Mouse (Mus musculus) hindbrain, embryonic 14.5 days (tissue): ENCODE measurements at regions not wholly inside any gene's neighbourhood (a gene's known extent, or its start where the extent isn't known, plus 50 kb on each side); places are given as distances from the start of the nearest gene placed in this dataset.

Source experiments
- ATAC-seq: fragments of 200-750 bp; cut with Nextera tagmentation; 2 replicates; pipeline ENCODE4 v1.8.0; 2017; ENCODE audit warnings: moderate number of reproducible peaks, mild to moderate bottlenecking, moderate TSS enrichment, moderate library complexity; ENCODE audit not compliant: low FRiP score
- DNase-seq: peaks from one replicate; pipeline ENCODE4 v3.0.0-alpha.2; 2015; ENCODE audit warnings: low spot score
- H3K27ac ChIP-seq: fragments of 300-500 bp; sonication (generic); 2 replicates; pipeline ENCODE4 v1.5.1; 2014; ENCODE audit warnings: mild to moderate bottlenecking, moderate library complexity
- H3K27me3 ChIP-seq: fragments of 300-500 bp; sonication (generic); 2 replicates; pipeline ENCODE4 v1.6.1; 2014; ENCODE audit warnings: mild to moderate bottlenecking, low read length, mixed read lengths; ENCODE audit not compliant: control insufficient read depth, insufficient read depth
- H3K36me3 ChIP-seq: fragments of 300-500 bp; sonication (generic); replicated peaks from 2 replicates; pipeline ENCODE4 v1.6.1; 2014; ENCODE audit not compliant: control insufficient read depth, insufficient read depth
- H3K4me1 ChIP-seq: fragments of 300-500 bp; sonication (generic); replicated peaks from 2 replicates; pipeline ENCODE4 v1.6.1; 2014; ENCODE audit warnings: antibody characterized with exemption, low read length, mixed read lengths; ENCODE audit not compliant: control insufficient read depth, insufficient read depth
- H3K4me2 ChIP-seq: fragments of 300-500 bp; sonication (generic); replicated peaks from 2 replicates; pipeline ENCODE4 v1.6.1; 2014; ENCODE audit warnings: mild to moderate bottlenecking, moderate library complexity
- H3K4me3 ChIP-seq: fragments of 300-500 bp; sonication (generic); replicated peaks from 2 replicates; pipeline ENCODE4 v1.5.1; 2014; ENCODE audit warnings: mild to moderate bottlenecking, low read length
- H3K9ac ChIP-seq: fragments of 300-500 bp; sonication (generic); 2 replicates; pipeline ENCODE4 v1.6.1; 2014
- H3K9me3 ChIP-seq: fragments of 300-500 bp; sonication (generic); 2 replicates; pipeline ENCODE4 v1.6.1; 2016; ENCODE audit warnings: low read length; ENCODE audit not compliant: control insufficient read depth
- WGBS: fragments of 180-500 bp; shearing (Covaris S2); extraction: QIAGEN DNeasy Blood & Tissue Kit; methylation state at CpG from one replicate; pipeline ENCODE4 v1.1.7; 2014; 5-methylcytosine and 5-hydroxymethylcytosine counted together

DNA sequence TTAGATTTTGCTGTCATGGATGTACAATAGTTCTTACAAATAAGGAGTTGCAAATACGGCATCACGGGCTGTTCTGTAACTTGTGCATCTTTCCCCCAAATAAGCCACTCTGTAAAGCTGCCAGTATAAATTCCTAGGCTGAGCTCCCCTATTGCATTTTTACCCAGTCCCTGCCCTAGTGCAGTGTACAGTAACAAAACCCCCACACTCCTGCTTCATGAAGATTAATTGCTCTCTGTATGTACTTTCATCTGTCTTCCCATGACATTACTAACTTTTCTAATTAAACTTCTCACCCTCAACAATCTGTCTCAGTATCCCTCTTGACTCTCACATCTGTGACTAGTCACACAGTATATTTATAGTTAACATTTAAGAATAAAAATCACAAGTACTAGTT, 73.4 kb downstream of the Tm4sf1 start:
- no peaks in the 10 kb centered on the region for H3K9me3 ChIP-seq
- DNase-seq (no peak), ATAC-seq (no peak)
- no peaks in the 10 kb centered on the region for H3K36me3 ChIP-seq
- H3K27me3 ChIP-seq = no peaks in the 10 kb centered on the region
- H3K9ac ChIP-seq = no peak overlapping the region
- WGBS = 90% methylated on average over 2 of the region's 2 CpGs
- no peak overlapping the region for H3K4me2 ChIP-seq
- H3K4me3 ChIP-seq = no peak overlapping the region
- H3K27ac ChIP-seq = no peak overlapping the region
- 0 out of 2 replicates have a peak, but pooled peaks cover 4% of the 10 kb centered on the region for H3K4me1 ChIP-seq

DNA sequence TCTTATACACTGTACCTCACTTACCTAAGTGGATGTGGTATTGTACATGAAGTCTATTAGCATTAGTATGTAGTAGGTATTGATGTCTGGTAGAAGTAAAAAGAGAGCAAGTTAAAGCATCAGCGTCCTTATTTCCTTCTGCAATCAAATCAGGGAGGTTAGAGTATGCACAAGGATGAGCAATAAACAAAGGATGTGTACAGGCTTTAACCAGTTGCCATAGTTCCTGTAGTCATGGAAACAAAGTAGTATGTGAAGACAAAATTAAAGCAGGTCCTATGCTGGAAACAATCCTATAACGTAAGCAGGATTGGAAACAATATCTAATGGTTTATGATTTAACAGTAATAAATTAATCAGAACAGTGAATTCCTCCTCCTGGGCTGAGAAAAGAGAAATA, 78.0 kb downstream of the Tm4sf1 start:
- no peak overlapping the region for H3K4me3 ChIP-seq
- DNase-seq (no peak), ATAC-seq (no peak)
- H3K27me3 ChIP-seq = no peaks in the 10 kb centered on the region
- H3K27ac ChIP-seq = no peak overlapping the region
- H3K9ac ChIP-seq = no peak overlapping the region
- H3K4me2 ChIP-seq = no peak overlapping the region
- no peaks in the 10 kb centered on the region for H3K36me3 ChIP-seq
- H3K9me3 ChIP-seq = no peaks in the 10 kb centered on the region
- 0 out of 2 replicates have a peak, but pooled peaks cover 4% of the 10 kb centered on the region for H3K4me1 ChIP-seq
- WGBS = 49% methylated on average over 2 of the region's 2 CpGs

DNA sequence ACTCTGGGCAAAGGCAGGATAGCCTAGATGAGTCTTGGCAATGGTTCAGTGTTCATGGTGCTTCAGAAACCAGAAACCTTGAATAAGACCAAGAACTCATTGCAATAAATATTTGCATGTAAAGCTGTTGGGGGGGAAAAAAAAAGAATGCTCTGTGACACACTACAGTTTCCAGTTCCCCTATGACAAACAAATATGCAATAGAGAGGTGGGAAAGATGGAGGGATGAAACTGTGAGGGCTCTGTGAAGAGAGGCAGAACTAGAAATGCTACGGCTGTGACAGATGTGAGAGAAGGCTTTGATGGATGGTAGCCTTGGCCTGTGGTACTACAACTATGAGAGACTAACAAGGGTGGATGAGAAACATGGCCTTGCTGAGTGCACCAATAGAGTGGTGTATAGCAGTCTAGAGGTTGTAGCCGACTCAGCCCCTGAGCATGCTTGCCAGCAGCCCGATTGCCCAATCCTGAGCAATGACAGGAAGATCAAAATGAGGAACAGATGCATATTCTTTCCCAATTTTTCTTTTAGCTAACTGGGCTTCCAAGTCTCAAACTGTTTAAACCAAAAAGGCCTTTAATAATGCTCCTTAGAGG, 79.4 kb downstream of the Tm4sf1 start:
- no peak overlapping the region for H3K9ac ChIP-seq
- ATAC-seq (no peak), DNase-seq (no peak)
- 0 out of 2 replicates have a peak, but pooled peaks cover 4% of the 10 kb centered on the region for H3K4me1 ChIP-seq
- no peak overlapping the region for H3K4me2 ChIP-seq
- H3K4me3 ChIP-seq = no peak overlapping the region
- no peaks in the 10 kb centered on the region for H3K9me3 ChIP-seq
- no peak overlapping the region for H3K27ac ChIP-seq
- no peaks in the 10 kb centered on the region for H3K27me3 ChIP-seq
- 90% methylated on average over 3 of the region's 3 CpGs for WGBS
- H3K36me3 ChIP-seq = no peaks in the 10 kb centered on the region

DNA sequence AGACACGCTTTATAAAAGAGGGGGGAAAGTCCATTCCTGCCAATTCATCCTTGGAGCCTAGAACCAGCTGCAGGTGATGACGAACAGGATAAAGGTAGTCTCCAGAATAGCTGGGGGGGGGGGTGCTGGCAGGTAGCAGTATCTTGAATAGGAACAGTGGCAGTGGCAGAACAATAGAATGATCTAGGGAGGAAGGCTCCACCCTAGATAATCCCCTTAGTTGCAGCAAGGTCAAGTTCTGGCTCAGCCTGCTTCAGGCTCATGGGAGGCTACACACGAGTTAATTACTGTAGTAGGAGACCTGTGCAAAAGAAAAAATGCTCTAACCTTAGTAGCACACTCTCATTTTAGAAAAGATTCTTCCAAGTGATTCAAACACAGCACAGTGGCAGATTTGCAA, 83.4 kb downstream of the Tm4sf1 start:
- Histone ChIP-seq H3K4me3 (no peak overlapping the region), H3K4me1 (no peaks in the 10 kb centered on the region)
- ATAC-seq = no peak

DNA sequence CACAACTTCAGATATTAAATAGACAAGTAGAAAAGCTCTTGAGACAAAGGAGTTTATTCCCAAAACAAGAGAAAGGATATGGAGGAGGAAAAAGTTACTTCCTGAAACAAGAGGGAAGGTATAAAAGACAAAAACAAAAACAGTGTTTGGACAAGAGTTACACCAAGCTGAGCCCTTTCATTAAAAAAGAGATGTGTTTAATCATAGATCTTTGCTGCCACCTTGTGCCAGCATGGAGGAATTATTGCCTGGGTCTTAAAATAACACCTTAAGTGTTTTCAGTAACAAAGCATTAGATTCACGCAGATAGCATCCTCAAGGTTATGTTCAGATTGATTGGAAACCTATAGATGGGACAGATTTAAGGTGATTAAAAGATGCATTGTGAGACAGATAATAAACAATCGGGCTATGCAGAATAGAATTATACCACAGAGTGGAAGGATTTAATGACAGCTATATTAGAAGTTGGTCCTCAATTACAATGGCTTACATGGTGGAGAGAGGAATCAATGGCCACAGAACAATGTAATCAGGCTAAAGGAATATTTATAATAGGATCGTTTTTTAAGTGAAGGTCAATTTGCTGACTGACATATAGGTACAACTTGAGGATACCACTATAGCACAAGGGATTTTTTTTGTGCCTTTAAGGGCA, 97.6 kb downstream of the Tm4sf1 start:
- H3K36me3 ChIP-seq = no peaks in the 10 kb centered on the region
- WGBS = 34% methylated on average over 3 of the region's 3 CpGs
- H3K4me2 ChIP-seq = no peak overlapping the region
- DNase-seq = peak; percentile 92
- no peak overlapping the region for H3K4me3 ChIP-seq
- no peak overlapping the region for H3K27ac ChIP-seq
- ATAC-seq = peak; percentile 66
- no peak overlapping the region for H3K9ac ChIP-seq
- no peaks in the 10 kb centered on the region for H3K27me3 ChIP-seq
- H3K4me1 ChIP-seq = no peaks in the 10 kb centered on the region
- no peaks in the 10 kb centered on the region for H3K9me3 ChIP-seq

More for the DNA sequence above, 83.4 kb downstream of the Tm4sf1 start:
- Histone ChIP-seq H3K9ac (no peak overlapping the region), H3K4me2 (no peak overlapping the region), H3K27me3 (no peaks in the 10 kb centered on the region), H3K9me3 (no peaks in the 10 kb centered on the region), H3K27ac (no peak overlapping the region), H3K36me3 (no peaks in the 10 kb centered on the region)
- WGBS = 73% methylated on average over 3 of the region's 3 CpGs
- DNase-seq = no peak

DNA sequence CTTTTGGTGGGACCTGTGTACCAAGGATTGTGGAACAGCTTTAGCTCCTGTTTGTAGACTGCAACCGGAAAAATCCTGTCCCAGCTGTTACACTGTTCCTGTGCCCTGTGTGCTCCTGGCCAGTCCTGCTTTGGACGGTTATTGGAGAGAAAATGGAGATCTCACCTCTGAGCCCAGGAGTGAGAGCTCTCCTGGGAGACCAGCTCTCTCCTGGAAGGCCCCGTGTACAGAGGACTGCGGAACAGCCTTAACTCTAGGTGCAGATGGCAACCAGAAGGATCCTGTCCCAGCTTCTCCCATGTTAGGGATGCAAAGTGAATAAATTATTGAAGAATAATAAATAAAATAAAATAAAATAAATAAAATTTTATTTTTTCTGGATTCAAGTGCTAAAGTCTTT, 98.4 kb downstream of the Tm4sf1 start:
- Histone ChIP-seq H3K27ac (no peak overlapping the region), H3K4me2 (no peak overlapping the region), H3K27me3 (no peaks in the 10 kb centered on the region), H3K36me3 (no peaks in the 10 kb centered on the region), H3K4me1 (no peaks in the 10 kb centered on the region), H3K4me3 (no peak overlapping the region), H3K9ac (no peak overlapping the region), H3K9me3 (no peaks in the 10 kb centered on the region)
- no peak for DNase-seq
- 71% methylated on average over 4 of the region's 4 CpGs for WGBS
- no peak for ATAC-seq

DNA sequence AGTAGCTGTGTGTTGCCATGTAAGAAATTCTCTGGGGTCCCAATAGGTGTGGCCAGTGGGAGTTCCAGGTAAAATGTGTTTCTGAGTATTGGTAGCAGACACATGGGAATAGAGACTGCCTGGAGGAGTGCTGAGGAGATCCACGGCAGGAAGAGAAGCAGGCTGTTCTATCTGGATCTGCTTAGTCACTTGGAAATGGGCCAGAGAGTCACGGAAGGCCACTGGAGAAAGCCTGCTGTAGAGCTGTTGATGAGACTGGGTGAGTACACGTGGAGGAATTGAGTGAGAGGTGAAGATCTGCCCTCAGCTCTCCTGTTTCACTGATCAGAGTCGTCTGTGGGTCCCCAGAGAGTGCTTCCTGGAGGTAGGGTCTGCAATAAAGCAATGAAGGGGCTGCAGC, 120.2 kb downstream of the Tm4sf1 start:
- 65% methylated on average over 4 of the region's 4 CpGs for WGBS

DNA sequence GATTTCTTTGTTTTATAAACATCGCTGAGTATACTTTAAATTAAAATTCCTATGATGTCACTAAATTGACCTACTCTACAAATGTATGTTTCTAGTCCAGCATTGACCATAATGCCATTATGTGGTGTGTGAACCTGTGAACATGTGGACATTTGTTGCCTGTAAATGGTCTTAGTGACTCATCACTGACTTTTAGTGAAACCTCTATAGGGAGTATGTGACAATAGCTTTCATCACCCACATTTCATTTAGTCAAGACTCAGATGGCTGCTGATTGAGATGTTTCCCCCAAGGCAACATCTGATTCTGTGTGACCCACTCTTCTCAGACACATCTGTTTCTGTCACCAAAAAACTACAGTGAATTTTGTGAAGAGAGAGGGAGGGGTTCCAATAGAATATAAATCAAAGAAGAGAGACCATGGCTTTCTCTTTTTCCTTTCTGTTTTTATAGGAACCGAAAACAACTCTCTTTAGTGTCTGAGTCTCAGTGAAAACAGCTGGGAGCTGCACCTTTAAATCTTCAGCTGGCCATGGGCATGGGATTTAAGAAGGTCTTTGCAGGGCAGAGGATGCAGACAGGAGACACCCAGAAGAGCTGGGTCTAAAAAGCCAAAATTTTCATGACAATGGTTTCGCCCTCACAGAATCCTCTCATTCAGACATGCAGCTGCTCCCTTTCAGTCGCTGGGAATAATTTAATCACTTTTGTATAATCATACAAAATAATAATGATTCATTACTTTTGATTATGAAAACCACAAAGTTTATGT, 148.4 kb downstream of the Tm4sf1 start:
- Histone ChIP-seq H3K4me1 (no peaks in the 10 kb centered on the region), H3K4me3 (no peak overlapping the region), H3K27ac (no peak overlapping the region), H3K9ac (no peak overlapping the region), H3K27me3 (no peaks in the 10 kb centered on the region), H3K36me3 (no peaks in the 10 kb centered on the region), H3K9me3 (no peaks in the 10 kb centered on the region), H3K4me2 (no peak overlapping the region)
- DNase-seq (no peak), ATAC-seq (no peak)
- WGBS = 38% methylated on average over 4 of the region's 4 CpGs

More for the DNA sequence above, 120.2 kb downstream of the Tm4sf1 start:
- Histone ChIP-seq H3K9me3 (no peaks in the 10 kb centered on the region), H3K4me1 (no peaks in the 10 kb centered on the region), H3K4me3 (no peak overlapping the region), H3K36me3 (no peaks in the 10 kb centered on the region), H3K4me2 (no peak overlapping the region), H3K27me3 (no peaks in the 10 kb centered on the region), H3K9ac (no peak overlapping the region), H3K27ac (no peak overlapping the region)
- ATAC-seq (no peak), DNase-seq (no peak)

DNA sequence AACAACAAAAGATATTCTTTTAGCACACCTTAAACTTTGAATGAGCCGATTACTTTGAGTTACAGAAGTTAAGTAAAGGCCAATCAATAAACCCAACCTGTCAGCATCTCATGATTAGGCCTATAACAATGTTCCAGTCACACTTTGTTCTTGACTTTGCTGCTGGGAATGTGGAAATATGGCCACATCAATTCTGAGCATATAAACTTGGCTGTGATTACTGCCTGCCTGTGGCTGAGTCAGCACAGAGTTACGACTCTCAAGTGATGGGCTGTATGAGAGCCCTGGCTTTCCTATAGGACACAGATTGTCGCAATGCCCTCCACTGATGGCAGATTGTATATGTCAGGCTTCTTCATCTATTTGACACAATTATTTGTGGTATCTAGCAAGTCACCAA, 152.6 kb downstream of the Tm4sf1 start:
- no peak overlapping the region for H3K9ac ChIP-seq
- no peak overlapping the region for H3K27ac ChIP-seq
- no peaks in the 10 kb centered on the region for H3K4me1 ChIP-seq
- no peaks in the 10 kb centered on the region for H3K9me3 ChIP-seq
- ATAC-seq = no peak
- H3K36me3 ChIP-seq = no peaks in the 10 kb centered on the region
- no peak for DNase-seq
- no peak overlapping the region for H3K4me2 ChIP-seq
- no peak overlapping the region for H3K4me3 ChIP-seq
- WGBS = 79% methylated on average over 3 of the region's 3 CpGs
- H3K27me3 ChIP-seq = no peaks in the 10 kb centered on the region
